Mouse (Mus musculus): Measurements from ENCODE around the gene Cacfd1. TPM values are rescaled to one million over a fixed set of nuclear protein-coding genes. Genes with fewer than 3 reads are reported as not detected.

The Cacfd1 gene
- polyA plus RNA-seq, 1 experiment: 65.8 TPM

- no peak for DNase-seq
- Histone ChIP-seq H3K4me1 (ENCODE audit: control insufficient read depth, insufficient read depth, low read length) (no peaks in the 10 kb centered on the region), H3K27ac (ENCODE audit: insufficient read depth, low read length) (no peak overlapping the region), H3K4me3 (replicated peaks; ENCODE audit: insufficient read depth, low read depth, low read length) (no peak overlapping the region), H3K27me3 (ENCODE audit: control insufficient read depth, insufficient read depth, low read length) (no peaks in the 10 kb centered on the region)
- 63% methylated on average over 1 of the region's 1 CpGs for WGBS
- TF ChIP-seq POLR2A (IDR thresholded peaks at IDR 0.05; ENCODE audit: borderline replicate concordance, insufficient read depth, low read length): no peak
- no peak for TF ChIP-seq CTCF (IDR thresholded peaks at IDR 0.05; ENCODE audit: borderline replicate concordance, insufficient read depth, low read depth, low read length)
Observed at GRCm38 (mm10) chr2:26980361-26980760, 29.4 kb upstream of the Cacfd1 start.

DNA sequence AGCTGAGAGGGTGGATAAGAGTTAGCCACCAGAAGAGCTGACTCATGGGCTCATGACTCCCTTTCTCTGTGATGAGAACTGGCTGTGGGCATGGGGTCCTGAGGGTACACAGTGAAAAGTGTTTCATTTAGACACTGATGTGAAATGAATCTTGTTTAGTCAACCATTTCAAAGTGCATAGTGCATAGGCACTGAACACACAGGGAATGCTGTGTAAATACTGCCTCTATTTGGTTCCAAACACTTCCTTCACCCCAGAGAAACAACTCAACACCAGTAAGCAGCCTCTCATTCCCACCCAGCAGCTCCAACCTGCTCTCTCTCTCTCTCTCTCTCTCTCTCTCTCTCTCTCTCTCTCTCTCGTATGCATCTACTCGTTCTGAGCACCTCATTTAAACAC lies 25.5 kb upstream of the Cacfd1 start:
- no peak overlapping the region for H3K4me3 ChIP-seq (replicated peaks; ENCODE audit: insufficient read depth, low read depth, low read length)
- H3K27ac ChIP-seq (ENCODE audit: insufficient read depth, low read length): no peak overlapping the region
- no peak for TF ChIP-seq CTCF (IDR thresholded peaks at IDR 0.05; ENCODE audit: borderline replicate concordance, insufficient read depth, low read depth, low read length)
- no peak for TF ChIP-seq POLR2A (IDR thresholded peaks at IDR 0.05; ENCODE audit: borderline replicate concordance, insufficient read depth, low read length)
- no peak for DNase-seq
- 71% methylated on average over 2 of the region's 2 CpGs for WGBS
- H3K4me1 ChIP-seq (ENCODE audit: control insufficient read depth, insufficient read depth, low read length): no peaks in the 10 kb centered on the region
- no peaks in the 10 kb centered on the region for H3K27me3 ChIP-seq (ENCODE audit: control insufficient read depth, insufficient read depth, low read length)

GRCm38 (mm10) chr2:26984640-26985039 lies 25.1 kb upstream of the Cacfd1 start:
- Histone ChIP-seq H3K4me1 (ENCODE audit: control insufficient read depth, insufficient read depth, low read length) (no peaks in the 10 kb centered on the region), H3K27me3 (ENCODE audit: control insufficient read depth, insufficient read depth, low read length) (no peaks in the 10 kb centered on the region), H3K27ac (ENCODE audit: insufficient read depth, low read length) (no peak overlapping the region), H3K4me3 (replicated peaks; ENCODE audit: insufficient read depth, low read depth, low read length) (no peak overlapping the region)
- WGBS: 85% methylated on average over 5 of the region's 5 CpGs
- DNase-seq: no peak
- TF ChIP-seq CTCF (IDR thresholded peaks at IDR 0.05; ENCODE audit: borderline replicate concordance, insufficient read depth, low read depth, low read length) (no peak), POLR2A (IDR thresholded peaks at IDR 0.05; ENCODE audit: borderline replicate concordance, insufficient read depth, low read length) (no peak)

- Histone ChIP-seq H3K4me1 (ENCODE audit: control insufficient read depth, insufficient read depth, low read length) (no peaks in the 10 kb centered on the region), H3K27ac (ENCODE audit: insufficient read depth, low read length) (no peak overlapping the region), H3K4me3 (replicated peaks; ENCODE audit: insufficient read depth, low read depth, low read length) (no peak overlapping the region), H3K27me3 (ENCODE audit: control insufficient read depth, insufficient read depth, low read length) (no peaks in the 10 kb centered on the region)
- DNase-seq: no peak
- TF ChIP-seq POLR2A (IDR thresholded peaks at IDR 0.05; ENCODE audit: borderline replicate concordance, insufficient read depth, low read length) (no peak), CTCF (IDR thresholded peaks at IDR 0.05; ENCODE audit: borderline replicate concordance, insufficient read depth, low read depth, low read length) (no peak)
- 78% methylated on average over 3 of the region's 3 CpGs for WGBS
Observed at GRCm38 (mm10) chr2:26993936-26994335, 15.8 kb upstream of the Cacfd1 start.

DNA sequence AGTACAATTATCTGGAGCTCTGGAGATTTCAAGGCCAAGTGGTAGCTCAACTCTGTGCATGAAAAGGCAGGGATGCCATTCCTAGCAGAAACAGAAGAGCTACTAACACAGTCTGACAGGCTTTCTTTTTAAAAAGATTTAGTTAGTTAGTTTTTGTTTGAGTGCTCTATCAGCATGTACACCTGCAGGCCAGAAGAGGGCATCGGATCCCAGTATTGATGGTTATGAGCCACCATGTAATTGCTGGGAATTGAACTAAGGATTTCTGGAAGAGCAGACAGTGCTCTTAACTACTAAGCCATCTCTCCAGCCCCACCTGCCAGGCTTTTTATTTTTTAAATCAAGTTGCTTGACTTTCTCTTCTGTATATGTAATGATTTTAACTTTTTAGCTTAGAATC lies 12.2 kb upstream of the Cacfd1 start:
- Histone ChIP-seq H3K4me3 (replicated peaks; ENCODE audit: insufficient read depth, low read depth, low read length) (no peak overlapping the region), H3K27me3 (ENCODE audit: control insufficient read depth, insufficient read depth, low read length) (no peaks in the 10 kb centered on the region), H3K27ac (ENCODE audit: insufficient read depth, low read length) (no peak overlapping the region), H3K4me1 (ENCODE audit: control insufficient read depth, insufficient read depth, low read length) (no peaks in the 10 kb centered on the region)
- no peak for DNase-seq
- TF ChIP-seq POLR2A (IDR thresholded peaks at IDR 0.05; ENCODE audit: borderline replicate concordance, insufficient read depth, low read length) (no peak), CTCF (IDR thresholded peaks at IDR 0.05; ENCODE audit: borderline replicate concordance, insufficient read depth, low read depth, low read length) (no peak)
- 79% methylated on average over 1 of the region's 1 CpGs for WGBS

DNA sequence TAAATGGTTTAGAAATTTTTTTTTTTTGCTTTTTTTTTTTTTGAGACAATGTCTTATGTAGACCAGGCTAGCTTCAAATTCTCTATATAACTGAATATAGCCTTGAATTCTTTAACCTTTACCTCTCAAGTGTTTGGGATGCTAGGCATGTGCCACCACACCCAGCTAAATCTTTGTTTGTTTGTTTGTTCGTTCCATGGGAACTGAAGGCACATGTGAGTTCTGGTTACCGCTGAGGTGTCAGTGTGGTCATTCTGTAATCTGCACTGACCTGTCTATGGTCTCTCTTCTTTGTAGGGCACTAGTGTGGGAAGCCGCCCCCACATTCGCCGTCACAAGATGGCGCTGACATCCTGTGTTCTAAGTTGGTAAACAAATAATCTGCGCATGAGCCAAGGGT lies 11.7 kb upstream of the Cacfd1 start:
- no peak overlapping the region for H3K27ac ChIP-seq (ENCODE audit: insufficient read depth, low read length)
- H3K4me1 ChIP-seq (ENCODE audit: control insufficient read depth, insufficient read depth, low read length): no peaks in the 10 kb centered on the region
- no peak for DNase-seq
- H3K4me3 ChIP-seq (replicated peaks; ENCODE audit: insufficient read depth, low read depth, low read length): no peak overlapping the region
- WGBS: 90% methylated on average over 7 of the region's 7 CpGs
- TF ChIP-seq POLR2A (IDR thresholded peaks at IDR 0.05; ENCODE audit: borderline replicate concordance, insufficient read depth, low read length) (no peak), CTCF (IDR thresholded peaks at IDR 0.05; ENCODE audit: borderline replicate concordance, insufficient read depth, low read depth, low read length) (no peak)
- H3K27me3 ChIP-seq (ENCODE audit: control insufficient read depth, insufficient read depth, low read length): no peaks in the 10 kb centered on the region

DNA sequence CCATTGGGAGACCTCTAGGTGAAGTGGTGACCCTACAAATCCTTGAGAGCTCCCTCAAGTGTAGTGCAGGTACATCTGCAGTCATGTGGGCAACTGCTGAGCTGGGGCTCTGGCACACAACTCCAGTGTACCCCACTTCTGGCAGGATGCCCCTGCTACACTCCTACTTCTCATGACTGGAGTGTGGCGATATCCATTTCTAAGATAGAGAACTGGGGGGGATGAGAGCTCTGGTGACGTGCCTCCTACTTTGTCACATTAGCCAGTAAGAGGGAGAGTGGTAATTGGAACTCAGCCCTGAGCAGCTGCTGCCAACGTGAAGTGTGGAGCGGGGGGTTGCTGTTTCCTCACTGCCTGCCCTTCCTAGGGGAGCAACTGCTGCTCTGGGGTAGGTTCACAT lies 3.5 kb upstream of the Cacfd1 start:
- no peak for DNase-seq
- Histone ChIP-seq H3K4me3 (replicated peaks; ENCODE audit: insufficient read depth, low read depth, low read length) (no peak overlapping the region), H3K27ac (ENCODE audit: insufficient read depth, low read length) (no peak overlapping the region), H3K27me3 (ENCODE audit: control insufficient read depth, insufficient read depth, low read length) (no peaks in the 10 kb centered on the region), H3K4me1 (ENCODE audit: control insufficient read depth, insufficient read depth, low read length) (peaks cover 6% of the 10 kb centered on the region)
- 33% methylated on average over 4 of the region's 4 CpGs for WGBS
- TF ChIP-seq POLR2A (IDR thresholded peaks at IDR 0.05; ENCODE audit: borderline replicate concordance, insufficient read depth, low read length) (no peak), CTCF (IDR thresholded peaks at IDR 0.05; ENCODE audit: borderline replicate concordance, insufficient read depth, low read depth, low read length) (no peak)

DNA sequence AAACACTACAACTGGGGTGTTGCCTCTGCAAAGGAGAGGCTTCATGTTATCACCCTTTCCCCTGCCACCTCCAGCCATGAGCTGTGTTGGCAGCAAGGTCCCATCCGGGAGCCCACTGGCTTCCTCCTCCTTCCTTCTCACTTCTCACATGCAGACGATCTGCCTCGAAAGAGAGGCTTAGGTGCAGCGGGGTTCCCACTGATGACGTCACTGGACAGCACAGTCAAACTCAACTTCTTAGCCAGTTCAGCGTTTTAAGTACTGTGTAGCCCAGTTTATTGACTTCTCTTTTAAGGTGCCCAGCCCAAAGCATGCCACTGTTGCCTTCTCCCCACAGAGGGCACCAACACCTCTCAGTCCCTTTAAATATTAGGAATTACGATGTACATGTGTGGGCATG lies 2.0 kb upstream of the Cacfd1 start:
- Histone ChIP-seq H3K27me3 (ENCODE audit: control insufficient read depth, insufficient read depth, low read length) (no peaks in the 10 kb centered on the region), H3K4me3 (replicated peaks; ENCODE audit: insufficient read depth, low read depth, low read length) (no peak overlapping the region), H3K27ac (ENCODE audit: insufficient read depth, low read length) (no peak overlapping the region), H3K4me1 (ENCODE audit: control insufficient read depth, insufficient read depth, low read length) (peaks cover 9% of the 10 kb centered on the region)
- DNase-seq: no peak
- 78% methylated on average over 7 of the region's 7 CpGs for WGBS
- no peak for TF ChIP-seq CTCF (IDR thresholded peaks at IDR 0.05; ENCODE audit: borderline replicate concordance, insufficient read depth, low read depth, low read length)
- no peak for TF ChIP-seq POLR2A (IDR thresholded peaks at IDR 0.05; ENCODE audit: borderline replicate concordance, insufficient read depth, low read length)
